Mouse (Mus musculus): ENCODE measurements at regions not wholly inside any gene's neighbourhood (a gene's known extent, or its start where the extent isn't known, plus 50 kb on each side); places are given as distances from the start of the nearest gene placed in this dataset.

DNA sequence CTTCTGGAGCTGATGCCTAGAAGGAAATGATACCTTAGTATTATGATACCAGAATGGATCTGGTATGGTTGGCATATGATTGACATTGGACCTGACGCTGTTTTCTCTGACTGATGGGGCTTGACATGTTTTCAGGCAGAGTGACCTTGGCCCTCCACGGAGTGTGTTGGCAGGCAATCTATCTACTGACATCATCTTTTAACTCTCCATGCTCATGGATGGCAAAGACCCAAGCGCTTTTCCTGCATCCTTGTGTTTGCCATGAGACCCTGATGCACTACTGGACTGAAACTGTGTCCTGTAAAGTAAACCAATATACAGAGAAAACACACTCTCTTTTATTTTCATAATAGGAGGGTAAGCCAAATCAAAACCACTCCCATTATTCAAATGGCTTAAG is 872.1 kb downstream of the A830018L16Rik start:
- H3K27me3 ChIP-seq (ENCODE audit: control insufficient read depth, insufficient read depth, low read length, poor library complexity, severe bottlenecking), result no peaks in the 10 kb centered on the region
- no peaks in the 10 kb centered on the region for H3K4me1 ChIP-seq (ENCODE audit: control insufficient read depth, insufficient read depth, low read length)
- no peak overlapping the region for H3K9ac ChIP-seq (ENCODE audit: low read depth, poor library complexity, severe bottlenecking)
- TF ChIP-seq CTCF (IDR thresholded peaks at IDR 0.05; ENCODE audit: low read depth, low read length) (no peak), EP300 (IDR thresholded peaks at IDR 0.05; ENCODE audit: insufficient read depth, low read depth, low read length) (no peak), POLR2A (IDR thresholded peaks at IDR 0.05; ENCODE audit: insufficient read depth, low read length) (no peak)
- H3K9me3 ChIP-seq (replicated peaks; ENCODE audit: control insufficient read depth, insufficient read depth, low read length, poor library complexity, severe bottlenecking), result no peaks in the 10 kb centered on the region
- H3K36me3 ChIP-seq (ENCODE audit: control insufficient read depth, insufficient read depth, low read length, poor library complexity, severe bottlenecking), result no peaks in the 10 kb centered on the region
- no peak overlapping the region for H3K4me3 ChIP-seq (ENCODE audit: low read depth, low read length)
- H3K27ac ChIP-seq (ENCODE audit: insufficient read depth, low read length), result no peak overlapping the region

DNA sequence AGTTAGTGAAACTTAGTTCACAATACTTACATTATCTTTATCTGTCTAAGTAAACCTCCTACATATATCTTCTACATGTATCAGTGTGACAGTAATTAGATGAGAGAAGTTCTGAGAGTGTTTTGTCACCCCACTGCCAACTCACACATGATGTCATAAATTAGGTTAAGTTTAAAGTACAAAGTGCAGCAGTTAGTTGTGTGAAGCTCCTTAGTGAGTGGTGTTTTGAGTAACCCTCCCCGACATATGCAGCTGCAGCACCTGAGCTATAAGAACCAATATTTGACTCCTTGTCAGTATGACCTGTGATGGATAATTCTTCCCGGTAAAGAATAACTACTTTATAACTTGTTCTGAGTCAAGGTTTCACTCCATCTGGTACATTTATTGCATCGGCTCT is 874.6 kb downstream of the A830018L16Rik start:
- no peaks in the 10 kb centered on the region for H3K36me3 ChIP-seq (ENCODE audit: control insufficient read depth, insufficient read depth, low read length, poor library complexity, severe bottlenecking)
- no peaks in the 10 kb centered on the region for H3K4me1 ChIP-seq (ENCODE audit: control insufficient read depth, insufficient read depth, low read length)
- H3K9me3 ChIP-seq (replicated peaks; ENCODE audit: control insufficient read depth, insufficient read depth, low read length, poor library complexity, severe bottlenecking), result no peaks in the 10 kb centered on the region
- no peak for TF ChIP-seq CTCF (IDR thresholded peaks at IDR 0.05; ENCODE audit: low read depth, low read length)
- no peaks in the 10 kb centered on the region for H3K27me3 ChIP-seq (ENCODE audit: control insufficient read depth, insufficient read depth, low read length, poor library complexity, severe bottlenecking)
- H3K9ac ChIP-seq (ENCODE audit: low read depth, poor library complexity, severe bottlenecking), result no peak overlapping the region
- H3K27ac ChIP-seq (ENCODE audit: insufficient read depth, low read length), result no peak overlapping the region
- no peak overlapping the region for H3K4me3 ChIP-seq (ENCODE audit: low read depth, low read length)

DNA sequence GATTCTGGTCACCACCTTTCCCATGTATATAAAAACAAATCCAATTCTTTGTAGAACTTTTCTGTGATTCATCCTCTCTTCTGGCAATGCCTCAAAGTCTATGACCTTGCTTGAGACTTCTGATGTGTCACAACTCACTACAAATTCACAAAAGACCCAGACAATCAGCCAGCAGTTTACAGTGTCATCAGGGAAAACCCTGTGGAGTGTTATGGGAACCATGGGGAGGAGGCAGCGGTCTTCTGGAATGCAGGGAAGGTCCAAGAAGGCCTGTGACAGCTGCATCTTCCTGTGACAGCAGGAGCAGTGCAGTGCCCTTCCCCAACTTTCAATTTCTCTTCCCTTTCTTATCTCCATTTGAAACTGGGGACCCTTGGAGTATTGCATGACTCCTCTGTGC is 877.9 kb downstream of the A830018L16Rik start:
- no peak overlapping the region for H3K27ac ChIP-seq (ENCODE audit: insufficient read depth, low read length)
- no peaks in the 10 kb centered on the region for H3K9me3 ChIP-seq (replicated peaks; ENCODE audit: control insufficient read depth, insufficient read depth, low read length, poor library complexity, severe bottlenecking)
- H3K27me3 ChIP-seq (ENCODE audit: control insufficient read depth, insufficient read depth, low read length, poor library complexity, severe bottlenecking), result no peaks in the 10 kb centered on the region
- no peaks in the 10 kb centered on the region for H3K4me1 ChIP-seq (ENCODE audit: control insufficient read depth, insufficient read depth, low read length)
- H3K4me3 ChIP-seq (ENCODE audit: low read depth, low read length), result no peak overlapping the region
- H3K36me3 ChIP-seq (ENCODE audit: control insufficient read depth, insufficient read depth, low read length, poor library complexity, severe bottlenecking), result no peaks in the 10 kb centered on the region
- no peak overlapping the region for H3K9ac ChIP-seq (ENCODE audit: low read depth, poor library complexity, severe bottlenecking)
- TF ChIP-seq EP300 (IDR thresholded peaks at IDR 0.05; ENCODE audit: insufficient read depth, low read depth, low read length), result no peak
- no peak for TF ChIP-seq POLR2A (IDR thresholded peaks at IDR 0.05; ENCODE audit: insufficient read depth, low read length)
- TF ChIP-seq CTCF (IDR thresholded peaks at IDR 0.05; ENCODE audit: low read depth, low read length), result no peak

DNA sequence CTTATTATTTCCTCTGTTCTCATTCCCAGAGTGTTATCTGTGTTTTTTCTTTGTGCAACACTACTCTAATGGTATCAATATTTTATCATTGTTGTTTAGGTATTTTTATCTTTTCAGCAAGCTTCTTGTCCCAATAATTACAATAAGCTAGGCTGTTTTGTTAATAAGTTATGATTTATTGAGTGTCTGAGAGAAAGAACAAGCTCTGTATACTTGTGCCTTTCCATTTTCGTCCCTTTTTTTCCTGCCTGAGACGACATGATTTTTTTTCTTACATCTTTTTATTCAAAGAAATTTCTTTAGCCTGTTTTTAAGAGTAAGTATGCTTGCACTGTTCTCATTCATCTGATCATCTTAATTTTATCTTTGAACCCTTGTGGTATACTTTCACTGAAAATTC is 904.1 kb downstream of the A830018L16Rik start:
- no peaks in the 10 kb centered on the region for H3K4me1 ChIP-seq (ENCODE audit: control insufficient read depth, insufficient read depth, low read length)
- no peak overlapping the region for H3K9ac ChIP-seq (ENCODE audit: low read depth, poor library complexity, severe bottlenecking)
- H3K36me3 ChIP-seq (ENCODE audit: control insufficient read depth, insufficient read depth, low read length, poor library complexity, severe bottlenecking), result no peaks in the 10 kb centered on the region
- H3K4me3 ChIP-seq (ENCODE audit: low read depth, low read length), result no peak overlapping the region
- no peaks in the 10 kb centered on the region for H3K27me3 ChIP-seq (ENCODE audit: control insufficient read depth, insufficient read depth, low read length, poor library complexity, severe bottlenecking)
- H3K27ac ChIP-seq (ENCODE audit: insufficient read depth, low read length), result no peak overlapping the region
- TF ChIP-seq POLR2A (IDR thresholded peaks at IDR 0.05; ENCODE audit: insufficient read depth, low read length), result no peak
- no peak for TF ChIP-seq CTCF (IDR thresholded peaks at IDR 0.05; ENCODE audit: low read depth, low read length)
- TF ChIP-seq EP300 (IDR thresholded peaks at IDR 0.05; ENCODE audit: insufficient read depth, low read depth, low read length), result no peak
- H3K9me3 ChIP-seq (replicated peaks; ENCODE audit: control insufficient read depth, insufficient read depth, low read length, poor library complexity, severe bottlenecking), result no peaks in the 10 kb centered on the region

DNA sequence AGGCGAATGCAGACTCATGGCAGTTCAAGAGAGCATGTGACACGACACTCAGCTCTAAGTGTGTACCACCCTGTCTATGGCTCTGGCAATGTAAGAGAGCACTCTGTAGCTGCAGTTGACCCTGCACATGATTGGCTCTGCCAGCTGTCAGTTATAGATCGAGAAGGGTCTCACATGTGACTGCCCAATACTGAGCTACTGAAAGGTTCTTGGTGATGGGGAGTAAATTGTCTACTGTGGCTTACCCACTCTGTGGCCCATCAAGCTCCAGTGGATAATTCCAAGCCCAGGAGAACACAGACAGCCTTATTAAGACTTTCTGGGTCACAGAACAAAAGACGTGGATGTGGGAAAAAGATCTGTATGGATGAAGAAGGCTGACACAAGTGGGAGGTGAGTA is 920.3 kb downstream of the A830018L16Rik start:
- no peaks in the 10 kb centered on the region for H3K9me3 ChIP-seq (replicated peaks; ENCODE audit: control insufficient read depth, insufficient read depth, low read length, poor library complexity, severe bottlenecking)
- H3K9ac ChIP-seq (ENCODE audit: low read depth, poor library complexity, severe bottlenecking), result no peak overlapping the region
- no peaks in the 10 kb centered on the region for H3K4me1 ChIP-seq (ENCODE audit: control insufficient read depth, insufficient read depth, low read length)
- H3K4me3 ChIP-seq (ENCODE audit: low read depth, low read length), result no peak overlapping the region
- H3K36me3 ChIP-seq (ENCODE audit: control insufficient read depth, insufficient read depth, low read length, poor library complexity, severe bottlenecking), result no peaks in the 10 kb centered on the region
- H3K27ac ChIP-seq (ENCODE audit: insufficient read depth, low read length), result no peak overlapping the region
- H3K27me3 ChIP-seq (ENCODE audit: control insufficient read depth, insufficient read depth, low read length, poor library complexity, severe bottlenecking), result no peaks in the 10 kb centered on the region
- no peak for TF ChIP-seq POLR2A (IDR thresholded peaks at IDR 0.05; ENCODE audit: insufficient read depth, low read length)
- TF ChIP-seq CTCF (IDR thresholded peaks at IDR 0.05; ENCODE audit: low read depth, low read length), result no peak
- no peak for TF ChIP-seq EP300 (IDR thresholded peaks at IDR 0.05; ENCODE audit: insufficient read depth, low read depth, low read length)

DNA sequence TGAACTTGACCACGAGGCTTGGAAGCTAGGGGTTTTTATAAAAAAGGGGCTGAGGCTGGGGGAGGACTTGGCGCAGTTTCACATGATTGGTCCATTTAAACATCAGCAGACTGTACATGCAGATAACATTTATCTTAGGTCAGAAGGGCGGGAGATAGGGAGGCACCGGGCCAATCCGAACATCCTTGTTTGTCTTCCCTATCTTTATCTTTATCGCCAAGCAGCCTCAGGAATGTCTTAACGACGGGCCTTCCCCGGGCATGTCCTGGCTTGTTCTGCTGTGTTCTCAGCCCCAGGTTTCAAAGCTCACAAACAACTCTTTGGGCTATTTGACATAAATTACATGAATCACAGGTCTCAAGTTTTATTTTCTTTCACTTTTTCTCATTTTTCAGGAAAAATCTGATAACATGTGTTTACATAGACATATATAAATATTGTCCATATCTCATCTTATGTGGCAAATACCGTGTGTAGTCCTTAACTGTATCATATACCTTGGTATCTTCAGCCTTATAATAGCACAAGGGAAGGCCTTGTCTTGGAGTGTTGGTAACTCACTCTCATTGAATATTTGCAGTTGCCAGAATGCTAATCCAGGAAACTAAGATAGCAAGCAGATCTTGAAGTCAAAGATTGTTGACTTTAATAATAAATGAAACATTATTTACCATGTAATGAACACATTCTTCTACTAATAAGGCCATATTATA is 931.0 kb downstream of the A830018L16Rik start:
- H3K27ac ChIP-seq (ENCODE audit: insufficient read depth, low read length), result peak overlapping the region; percentile 19; the same call in 1 of the 2 replicates
- no peak for TF ChIP-seq CTCF (IDR thresholded peaks at IDR 0.05; ENCODE audit: low read depth, low read length)
- no peak for TF ChIP-seq POLR2A (IDR thresholded peaks at IDR 0.05; ENCODE audit: insufficient read depth, low read length)
- no peak for TF ChIP-seq EP300 (IDR thresholded peaks at IDR 0.05; ENCODE audit: insufficient read depth, low read depth, low read length)

More for the DNA sequence above, 931.0 kb downstream of the A830018L16Rik start:
- no peaks in the 10 kb centered on the region for H3K4me1 ChIP-seq (ENCODE audit: control insufficient read depth, insufficient read depth, low read length)
- no peaks in the 10 kb centered on the region for H3K27me3 ChIP-seq (ENCODE audit: control insufficient read depth, insufficient read depth, low read length, poor library complexity, severe bottlenecking)
- no peaks in the 10 kb centered on the region for H3K36me3 ChIP-seq (ENCODE audit: control insufficient read depth, insufficient read depth, low read length, poor library complexity, severe bottlenecking)
- peaks cover 15% of the 10 kb centered on the region for H3K9me3 ChIP-seq (replicated peaks; ENCODE audit: control insufficient read depth, insufficient read depth, low read length, poor library complexity, severe bottlenecking)
- no peak overlapping the region for H3K9ac ChIP-seq (ENCODE audit: low read depth, poor library complexity, severe bottlenecking)
- H3K4me3 ChIP-seq (ENCODE audit: low read depth, low read length), result no peak overlapping the region

Data from ES-Bruce4 (cell line).